Mouse (Mus musculus): Measurements from ENCODE around the gene Cbarp.

DNA sequence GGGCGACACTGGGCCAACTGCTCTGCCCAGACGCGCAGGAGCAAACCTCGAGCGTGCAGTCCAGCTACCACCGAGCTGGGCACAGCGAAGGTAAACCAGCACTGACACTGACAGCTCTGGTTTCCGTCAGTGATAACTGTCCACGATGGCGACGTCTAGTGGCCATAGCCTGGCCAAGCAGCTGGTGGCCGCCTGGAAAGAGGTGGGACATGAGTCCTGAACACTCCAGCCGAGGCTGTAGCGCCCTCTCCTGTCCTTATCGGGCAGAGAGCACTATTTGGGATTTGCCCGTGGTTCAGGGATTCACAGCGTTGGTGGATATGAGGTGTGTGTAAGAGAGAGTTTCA, 24.3 kb upstream of the Cbarp start:
- 0 out of 2 replicates have a peak, but pooled peaks have one; percentile 100 for TF ChIP-seq CTCF (IDR thresholded peaks at IDR 0.05)
- TF ChIP-seq POLR2A (IDR thresholded peaks at IDR 0.05; ENCODE audit: insufficient read depth, low read depth, low read length), result peak; percentile 95
- TF ChIP-seq EP300 (IDR thresholded peaks at IDR 0.05; ENCODE audit: insufficient read depth, low read depth, low read length), result peak; percentile 100

All from heart, adult 2 months (tissue).